Comparison of ENCODE assay signal across 18 mouse cellular contexts in genomic region chr5:119137409-119137808, GRCm38 (mm10).
A peak's percentile ranks its signal among the peaks of the same experiment; 100 is the strongest.
DNase-seq lines count a peak whose midpoint lies in the region; ATAC-seq and TF ChIP-seq lines count a peak whose summit lies in the region.
"Had no signal": no experiment of that assay in that cellular context is flagged by ENCODE, and none has a peak within 500 bp of the region (broad histone marks: within the 10 kb centered on the region; RNA-seq: fewer than 3 reads in every experiment).

No protein-coding gene starts in this region.

- DNase-seq in adrenal gland, adult (ENCODE audit: inconsistent age in 2 of 2, low spot score in 1 of 2): peak; percentile 12 to 41
- DNase-seq in adrenal gland, adult 8-10 months: no peak
- DNase-seq in kidney, adult 8-10 months: no peak
- peak; percentile 62 for DNase-seq in mesoderm, embryonic 11.5 days (ENCODE audit: low read depth, low spot score)
- no peak for DNase-seq in cerebellum, adult 11 months
- DNase-seq in layer of hippocampus, adult 2 months (ENCODE audit: low spot score in 2 of 2): no peak
- DNase-seq: adrenal gland, postnatal 14 days; cerebellum, adult 8-10 months; heart, adult 18-20 months; lung, postnatal 14 days; right cerebral cortex, postnatal 14 days; thymus, adult 18-20 months had no signal

- peak overlapping the region; percentile 51 for H3K4me2 ChIP-seq in kidney, embryonic 15.5 days
- H3K4me2 ChIP-seq in embryonic facial prominence, embryonic 13.5 days: peak overlapping the region; percentile 27
- H3K4me2 ChIP-seq: midbrain, embryonic 12.5 days had no signal

- H3K27ac ChIP-seq in kidney, embryonic 15.5 days: peak overlapping the region; percentile 78
- 0 out of 2 replicates have a peak overlapping the region, but pooled peaks have one; percentile 12 for H3K27ac ChIP-seq in embryonic facial prominence, embryonic 13.5 days
- H3K27ac ChIP-seq in layer of hippocampus, adult 2 months: no peak overlapping the region
- H3K27ac ChIP-seq: liver, embryonic 14.5 days; midbrain, embryonic 12.5 days had no signal

- no peaks in the 10 kb centered on the region for H3K9me3 ChIP-seq in kidney, embryonic 15.5 days (replicated peaks)
- H3K9me3 ChIP-seq in embryonic facial prominence, embryonic 13.5 days: no peaks in the 10 kb centered on the region
- H3K9me3 ChIP-seq: midbrain, embryonic 12.5 days had no signal

- peak overlapping the region; percentile 26 for H3K4me3 ChIP-seq in kidney, embryonic 15.5 days (replicated peaks)
- no peak overlapping the region for H3K4me3 ChIP-seq in embryonic facial prominence, embryonic 13.5 days
- H3K4me3 ChIP-seq in layer of hippocampus, adult 2 months: no peak overlapping the region
- H3K4me3 ChIP-seq: midbrain, embryonic 12.5 days; myocyte had no signal

- TF ChIP-seq CTCF in layer of hippocampus, adult 2 months (conservative IDR thresholded peaks at IDR 0.05): no peak

- no peak; the same call in 1 of the 2 replicates for ATAC-seq in kidney, embryonic 15.5 days (replicated peaks; ENCODE audit: low FRiP score)
- no peak for ATAC-seq in embryonic facial prominence, embryonic 13.5 days (ENCODE audit: insufficient number of reproducible peaks, insufficient read depth, low FRiP score, low TSS enrichment, low read depth)
- ATAC-seq: inflammation-experienced regulatory T-cells, adult 6 months had no signal

- no peak overlapping the region for H3K9ac ChIP-seq in kidney, embryonic 15.5 days
- no peak overlapping the region for H3K9ac ChIP-seq in embryonic facial prominence, embryonic 13.5 days
- H3K9ac ChIP-seq: liver, embryonic 14.5 days; midbrain, embryonic 12.5 days had no signal

- peaks cover 23% of the 10 kb centered on the region; the same call in 1 of the 2 replicates for H3K27me3 ChIP-seq in kidney, embryonic 15.5 days
- H3K27me3 ChIP-seq in embryonic facial prominence, embryonic 13.5 days: 0 out of 2 replicates have a peak, but pooled peaks cover 5% of the 10 kb centered on the region

- peaks cover 31% of the 10 kb centered on the region for H3K4me1 ChIP-seq in kidney, embryonic 15.5 days
- H3K4me1 ChIP-seq in embryonic facial prominence, embryonic 13.5 days: peaks cover 42% of the 10 kb centered on the region

- no peaks in the 10 kb centered on the region for H3K36me3 ChIP-seq in kidney, embryonic 15.5 days
- no peaks in the 10 kb centered on the region for H3K36me3 ChIP-seq in embryonic facial prominence, embryonic 13.5 days
- H3K36me3 ChIP-seq: midbrain, embryonic 12.5 days had no signal

- WGBS in kidney, embryonic 15.5 days: 19% methylated on average over 13 of the region's 13 CpGs
- 48% methylated on average over 13 of the region's 13 CpGs for WGBS in embryonic facial prominence, embryonic 13.5 days

Comparison
In these comparisons a context has a peak if more than half of its experiments do, and no peak if none do; other contexts are left out.
1. DNase-seq: peak in adrenal gland, adult (2 of 2) and mesoderm, embryonic 11.5 days (single experiment); none in adrenal gland, adult 8-10 months (single experiment), kidney, adult 8-10 months (0 of 2), cerebellum, adult 11 months (single experiment) and layer of hippocampus, adult 2 months (0 of 2).